Mouse (Mus musculus) heart, postnatal 0 days (tissue): Measurements from ENCODE around the gene Myo18b. TPM values are rescaled to one million over a fixed set of nuclear protein-coding genes. Genes with fewer than 3 reads are reported as not detected.

ENCODE experiments used
- ATAC-seq: fragments of 200-750 bp; cut with Nextera tagmentation; 2 replicates; pipeline ENCODE4 v1.8.0; 2017; ENCODE audit warnings: low read depth, moderate number of reproducible peaks, moderate library complexity; ENCODE audit not compliant: insufficient read depth
- DNase-seq: peaks from one replicate; pipeline ENCODE4 v3.0.0-alpha.2; 2016; ENCODE audit warnings: low spot score
- H3K27ac ChIP-seq: fragments of 300-500 bp; sonication (generic); 2 replicates; pipeline ENCODE4 v1.5.1; 2014; ENCODE audit warnings: low read depth, mild to moderate bottlenecking
- H3K27me3 ChIP-seq: fragments of 300-500 bp; sonication (generic); 2 replicates; pipeline ENCODE4 v1.6.1; 2014; ENCODE audit warnings: low read length, mixed read lengths; ENCODE audit not compliant: control insufficient read depth, insufficient read depth
- H3K36me3 ChIP-seq: fragments of 300-500 bp; sonication (generic); replicated peaks from 2 replicates; pipeline ENCODE4 v1.6.1; 2014; ENCODE audit warnings: low read length, mixed read lengths; ENCODE audit not compliant: control insufficient read depth, insufficient read depth
- H3K4me1 ChIP-seq: fragments of 300-500 bp; sonication (generic); 2 replicates; pipeline ENCODE4 v1.6.1; 2014; ENCODE audit warnings: antibody characterized with exemption; ENCODE audit not compliant: control insufficient read depth, insufficient read depth
- H3K4me2 ChIP-seq: fragments of 300-500 bp; sonication (generic); 2 replicates; pipeline ENCODE4 v1.6.1; 2014; ENCODE audit warnings: low read depth, mild to moderate bottlenecking, low read length, moderate library complexity
- H3K4me3 ChIP-seq: fragments of 300-500 bp; sonication (generic); 2 replicates; pipeline ENCODE4 v1.5.1; 2014; ENCODE audit warnings: low read depth, low read length
- H3K9ac ChIP-seq: fragments of 300-500 bp; sonication (generic); replicated peaks from 2 replicates; pipeline ENCODE4 v1.6.1; 2014; ENCODE audit warnings: low read depth, low read length, mixed read lengths
- H3K9me3 ChIP-seq: fragments of 300-500 bp; sonication (generic); replicated peaks from 2 replicates; pipeline ENCODE4 v1.6.1; 2016; ENCODE audit warnings: low read length; ENCODE audit not compliant: control insufficient read depth
- CTCF ChIP-seq: IDR thresholded peaks from 2 replicates; pipeline ENCODE4 v1.5.1; 2016; ENCODE audit warnings: antibody characterized with exemption, control low read depth, low read depth
- EP300 ChIP-seq: IDR thresholded peaks from 2 replicates; pipeline ENCODE4 v1.6.1; 2016; ENCODE audit warnings: antibody characterized with exemption, low read depth
- WGBS: fragments of 180-500 bp; shearing (Covaris S2); extraction: QIAGEN DNeasy Blood & Tissue Kit; methylation state at CpG from one replicate; pipeline ENCODE4 v1.1.7; 2014; 5-methylcytosine and 5-hydroxymethylcytosine counted together
- polyA plus RNA-seq: library from polyadenylated mRNA; unstranded; fragments of >200 nt; fragmentation: Nextera tagmentation; extraction: Ambion mirVana; gene quantifications from 2 replicates; pipeline ENCODE4 v1.2.1, GENCODE M21; 2015
- total RNA-seq: library from RNA; depleted of rRNA; stranded (reverse); fragments of >200 nt; gene quantifications from 2 replicates; pipeline ENCODE4 v1.2.3, GENCODE M21; 2014; ENCODE audit warnings: low replicate concordance

Myo18b gene
- total and polyA plus RNA-seq, 2 experiments from 2014 or later = 26.5 to 110 TPM

DNA sequence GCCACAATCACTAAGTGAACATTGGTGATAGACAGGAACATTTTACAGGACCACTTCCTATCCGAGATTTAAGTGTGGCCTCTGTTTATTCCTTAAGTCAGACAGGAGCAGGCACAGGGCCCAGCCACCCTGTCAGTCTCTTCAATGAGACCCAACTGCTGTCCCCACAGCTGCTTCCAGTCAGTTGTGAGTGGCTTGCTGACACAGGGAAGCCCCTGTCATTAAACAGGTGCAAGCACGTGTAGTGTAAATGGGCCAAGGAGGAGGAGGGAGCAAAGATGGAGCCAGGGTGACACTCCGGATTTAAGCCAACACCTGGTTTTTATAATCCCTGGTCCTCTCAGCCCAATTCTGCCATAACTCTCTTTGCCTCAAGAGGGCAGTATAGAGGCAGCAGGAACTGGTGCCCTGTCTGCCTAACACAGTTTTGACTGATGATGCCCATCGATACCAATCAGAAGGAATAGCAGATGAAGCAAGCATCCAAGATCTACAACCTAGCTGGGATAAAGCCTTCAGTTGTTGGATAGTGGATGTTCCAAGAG, 19.2 kb downstream of the Myo18b start:
- no peak overlapping the region for H3K27ac ChIP-seq
- no peak overlapping the region for H3K4me3 ChIP-seq
- H3K9ac ChIP-seq = no peak overlapping the region
- peak; percentile 87 for TF ChIP-seq CTCF
- no peak for TF ChIP-seq EP300
- no peaks in the 10 kb centered on the region for H3K4me1 ChIP-seq
- H3K36me3 ChIP-seq = peaks cover 55% of the 10 kb centered on the region
- DNase-seq (no peak), ATAC-seq (0 out of 2 replicates have a peak, but pooled peaks have one; percentile 18)
- no peak overlapping the region for H3K4me2 ChIP-seq
- H3K27me3 ChIP-seq = no peaks in the 10 kb centered on the region
- 33% methylated on average over 4 of the region's 4 CpGs for WGBS
- H3K9me3 ChIP-seq = no peaks in the 10 kb centered on the region

DNA sequence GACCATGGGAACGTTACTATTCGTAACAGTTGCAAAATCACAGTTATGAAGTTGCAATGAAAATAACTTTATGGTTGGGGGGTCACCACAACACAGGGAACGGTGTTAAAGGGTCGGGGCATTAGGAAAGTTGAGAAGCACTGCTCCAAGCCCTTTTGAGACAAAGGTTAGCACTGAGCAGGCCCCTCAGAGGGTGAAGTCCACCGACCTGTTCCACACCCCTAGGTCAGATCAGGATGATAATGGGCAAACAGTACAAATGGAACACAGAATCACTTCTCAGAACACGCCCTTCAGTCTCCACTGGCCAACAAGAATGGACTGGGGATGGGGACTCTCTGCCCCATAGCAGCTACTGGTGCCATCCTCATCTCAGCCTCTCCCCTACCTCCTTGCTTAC, 23.2 kb downstream of the Myo18b start:
- Histone ChIP-seq H3K4me2 (no peak overlapping the region), H3K4me3 (no peak overlapping the region), H3K27ac (no peak overlapping the region), H3K4me1 (no peaks in the 10 kb centered on the region), H3K27me3 (no peaks in the 10 kb centered on the region), H3K9me3 (no peaks in the 10 kb centered on the region), H3K36me3 (peaks cover 63% of the 10 kb centered on the region), H3K9ac (no peak overlapping the region)
- TF ChIP-seq CTCF (no peak), EP300 (no peak)
- DNase-seq = no peak
- ATAC-seq = no peak
- WGBS = 76% methylated on average over 6 of the region's 6 CpGs

DNA sequence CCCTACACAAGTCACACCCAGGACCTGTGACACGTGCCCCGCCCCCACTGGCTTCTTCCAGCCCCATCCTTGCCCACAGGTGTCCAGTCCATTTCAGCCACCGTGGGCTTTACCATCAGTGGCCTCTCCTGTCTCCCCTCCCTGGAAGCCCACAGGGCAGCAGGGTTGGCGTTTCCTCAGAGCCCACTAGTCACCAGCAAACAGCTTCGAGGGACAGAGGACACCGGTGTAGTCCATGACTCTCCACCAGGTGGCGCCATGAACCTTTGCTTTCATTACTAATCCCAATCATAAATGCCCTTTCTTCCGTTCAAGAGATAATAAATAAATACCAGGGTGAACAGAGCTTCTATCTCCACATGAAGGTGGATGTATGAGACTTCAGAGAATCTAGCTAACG, 25.4 kb downstream of the Myo18b start:
- H3K9ac ChIP-seq = no peak overlapping the region
- H3K27me3 ChIP-seq = no peaks in the 10 kb centered on the region
- DNase-seq (no peak), ATAC-seq (no peak; the same call in 1 of the 2 replicates)
- H3K27ac ChIP-seq = no peak overlapping the region
- H3K9me3 ChIP-seq = no peaks in the 10 kb centered on the region
- TF ChIP-seq CTCF (peak; percentile 82), EP300 (no peak)
- H3K4me1 ChIP-seq = no peaks in the 10 kb centered on the region
- WGBS = 24% methylated on average over 9 of the region's 9 CpGs
- H3K36me3 ChIP-seq = peaks cover 61% of the 10 kb centered on the region
- H3K4me3 ChIP-seq = no peak overlapping the region
- H3K4me2 ChIP-seq = no peak overlapping the region

DNA sequence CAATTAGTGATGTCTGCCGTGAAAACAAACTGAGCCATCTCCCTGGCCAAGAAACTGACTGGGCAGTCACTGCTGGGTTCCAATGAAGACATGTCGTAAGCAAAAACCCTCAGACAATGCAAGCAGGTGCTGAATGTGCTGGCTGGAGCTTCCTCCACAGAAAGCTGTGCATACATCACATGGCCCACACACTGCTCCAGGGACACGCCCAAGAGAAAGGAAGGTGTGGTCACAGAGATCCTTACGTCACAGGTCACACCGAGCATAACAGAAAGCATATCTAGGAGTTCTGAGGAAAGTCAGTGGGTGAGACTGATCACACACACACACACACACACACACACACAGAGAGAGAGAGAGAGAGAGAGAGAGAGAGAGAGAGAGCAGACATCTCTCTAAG, 27.5 kb downstream of the Myo18b start:
- Histone ChIP-seq H3K9ac (no peak overlapping the region), H3K9me3 (no peaks in the 10 kb centered on the region), H3K27me3 (no peaks in the 10 kb centered on the region), H3K27ac (no peak overlapping the region), H3K4me1 (no peaks in the 10 kb centered on the region), H3K36me3 (peaks cover 54% of the 10 kb centered on the region), H3K4me2 (no peak overlapping the region), H3K4me3 (no peak overlapping the region)
- 72% methylated on average over 5 of the region's 5 CpGs for WGBS
- ATAC-seq (no peak), DNase-seq (no peak)
- TF ChIP-seq EP300 = no peak
- no peak for TF ChIP-seq CTCF

DNA sequence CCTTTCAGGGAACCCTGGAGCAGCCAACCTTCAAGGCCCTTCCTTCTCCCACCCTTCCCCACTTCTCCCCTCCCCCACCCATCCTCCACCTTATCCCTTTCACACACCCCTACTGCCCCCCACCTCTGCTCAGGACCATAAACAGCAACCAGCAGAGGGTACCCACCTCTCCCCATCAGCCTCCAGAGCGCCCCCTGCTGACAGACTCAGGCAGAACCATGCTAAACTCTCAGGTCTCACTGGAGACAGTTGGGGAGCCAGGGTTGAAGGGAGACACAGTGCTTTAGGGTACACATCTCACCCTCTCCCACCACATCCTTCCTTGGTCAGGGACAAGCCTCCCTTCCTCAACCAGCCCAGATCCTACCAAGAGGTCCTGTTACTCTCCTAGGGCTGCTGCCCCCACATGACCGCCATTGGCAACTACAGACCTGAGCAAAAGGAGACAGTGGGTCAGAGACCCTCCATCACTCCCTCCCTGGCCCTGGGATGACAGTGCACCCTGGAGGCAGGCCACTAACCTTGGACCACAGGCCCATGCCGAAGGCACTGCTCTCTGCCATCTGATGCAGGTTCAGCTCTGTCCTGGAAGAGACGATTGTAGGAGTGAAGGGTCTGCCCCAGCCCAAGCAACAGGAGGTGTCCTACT, 31.3 kb downstream of the Myo18b start:
- Histone ChIP-seq H3K36me3 (peaks cover 52% of the 10 kb centered on the region), H3K4me1 (no peaks in the 10 kb centered on the region), H3K4me3 (no peak overlapping the region), H3K27me3 (no peaks in the 10 kb centered on the region), H3K4me2 (no peak overlapping the region), H3K9ac (no peak overlapping the region), H3K27ac (no peak overlapping the region), H3K9me3 (no peaks in the 10 kb centered on the region)
- 68% methylated on average over 4 of the region's 4 CpGs for WGBS
- no peak for DNase-seq
- ATAC-seq = 0 out of 2 replicates have a peak, but pooled peaks have one; percentile 5
- TF ChIP-seq CTCF = peak; percentile 58
- TF ChIP-seq EP300 = no peak
